Mouse (Mus musculus): Measurements from ENCODE around the gene Ltbp4.

DNA sequence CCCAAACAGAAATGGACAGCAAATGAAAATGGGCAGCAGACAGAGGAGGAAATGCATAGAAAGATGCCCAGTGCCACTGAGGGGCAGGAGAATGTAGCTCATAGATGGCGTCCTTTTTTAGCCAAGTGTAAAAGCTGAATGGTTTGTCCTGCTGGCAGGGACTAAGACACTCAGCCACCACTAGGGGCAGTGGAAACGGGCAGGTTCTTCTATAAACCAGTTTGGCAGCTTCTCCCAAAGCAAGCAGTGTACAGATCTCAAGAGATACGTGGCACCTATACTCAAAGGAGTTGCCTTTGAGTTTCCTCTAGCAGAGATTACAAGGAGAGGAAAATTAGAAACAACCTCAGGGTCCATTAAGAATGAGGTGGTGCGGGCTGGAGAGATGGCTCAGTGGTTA is 40.9 kb upstream of the Ltbp4 start:
- TF ChIP-seq HCFC1 (IDR thresholded peaks at IDR 0.05; ENCODE audit: borderline replicate concordance, insufficient read depth, low read length) (no peak), MAFK (IDR thresholded peaks at IDR 0.05; ENCODE audit: insufficient read depth, low read depth, low read length) (no peak), CHD2 (IDR thresholded peaks at IDR 0.05; ENCODE audit: low read depth, low read length) (no peak), ZC3H11A (IDR thresholded peaks at IDR 0.05; ENCODE audit: borderline replicate concordance, low read depth, low read length) (no peak), ZNF384 (IDR thresholded peaks at IDR 0.05; ENCODE audit: low read depth, low read length) (no peak)

All from ES-E14 (cell line).